Mouse (Mus musculus) testis, adult 2 months (tissue): ENCODE results near the gene Sptlc2. TPM values are rescaled to one million over a fixed set of nuclear protein-coding genes. Genes with fewer than 3 reads are reported as not detected.

Experiments
- H3K27ac ChIP-seq: fragments of 200-500 bp; 2 replicates; pipeline ENCODE4 v1.5.1; 2012; ENCODE audit warnings: low read depth, low read length; ENCODE audit not compliant: control insufficient read depth, insufficient read depth
- H3K27me3 ChIP-seq: fragments of 200-500 bp; 2 replicates; pipeline ENCODE4 v1.6.1; 2012; ENCODE audit warnings: mild to moderate bottlenecking, low read length, moderate library complexity; ENCODE audit not compliant: control insufficient read depth, insufficient read depth
- H3K36me3 ChIP-seq: fragments of 200-500 bp; 2 replicates; pipeline ENCODE4 v1.6.1; 2012; ENCODE audit warnings: mild to moderate bottlenecking, low read length; ENCODE audit not compliant: control insufficient read depth, insufficient read depth
- H3K4me1 ChIP-seq: fragments of 200-500 bp; 2 replicates; pipeline ENCODE4 v1.6.1; 2012; ENCODE audit warnings: low read length; ENCODE audit not compliant: control insufficient read depth, insufficient read depth
- H3K4me3 ChIP-seq: fragments of 200-500 bp; 2 replicates; pipeline ENCODE4 v1.5.1; 2012; ENCODE audit warnings: low read depth, mild to moderate bottlenecking, low read length, moderate library complexity, mixed read lengths; ENCODE audit not compliant: control insufficient read depth
- CTCF ChIP-seq: fragments of 200-500 bp; IDR thresholded peaks from 2 replicates; pipeline ENCODE4 v1.5.1; 2012; ENCODE audit warnings: low read depth, mild to moderate bottlenecking, inconsistent platforms, low read length, moderate library complexity; ENCODE audit not compliant: control insufficient read depth, insufficient read depth, insufficient replicate concordance
- POLR2A ChIP-seq: fragments of 200-500 bp; IDR thresholded peaks from 2 replicates; pipeline ENCODE4 v1.6.1; 2012; ENCODE audit warnings: low read depth, mild to moderate bottlenecking, inconsistent platforms, low read length, moderate library complexity; ENCODE audit not compliant: control insufficient read depth
- polyA plus RNA-seq: library from polyadenylated mRNA; depleted of rRNA; stranded (reverse); fragments of >200 nt; gene quantifications from 2 replicates; pipeline ENCODE4 v1.2.3, GENCODE M21; 2012

The Sptlc2 gene
- polyA plus RNA-seq, 1 experiment = 9.4 TPM

DNA sequence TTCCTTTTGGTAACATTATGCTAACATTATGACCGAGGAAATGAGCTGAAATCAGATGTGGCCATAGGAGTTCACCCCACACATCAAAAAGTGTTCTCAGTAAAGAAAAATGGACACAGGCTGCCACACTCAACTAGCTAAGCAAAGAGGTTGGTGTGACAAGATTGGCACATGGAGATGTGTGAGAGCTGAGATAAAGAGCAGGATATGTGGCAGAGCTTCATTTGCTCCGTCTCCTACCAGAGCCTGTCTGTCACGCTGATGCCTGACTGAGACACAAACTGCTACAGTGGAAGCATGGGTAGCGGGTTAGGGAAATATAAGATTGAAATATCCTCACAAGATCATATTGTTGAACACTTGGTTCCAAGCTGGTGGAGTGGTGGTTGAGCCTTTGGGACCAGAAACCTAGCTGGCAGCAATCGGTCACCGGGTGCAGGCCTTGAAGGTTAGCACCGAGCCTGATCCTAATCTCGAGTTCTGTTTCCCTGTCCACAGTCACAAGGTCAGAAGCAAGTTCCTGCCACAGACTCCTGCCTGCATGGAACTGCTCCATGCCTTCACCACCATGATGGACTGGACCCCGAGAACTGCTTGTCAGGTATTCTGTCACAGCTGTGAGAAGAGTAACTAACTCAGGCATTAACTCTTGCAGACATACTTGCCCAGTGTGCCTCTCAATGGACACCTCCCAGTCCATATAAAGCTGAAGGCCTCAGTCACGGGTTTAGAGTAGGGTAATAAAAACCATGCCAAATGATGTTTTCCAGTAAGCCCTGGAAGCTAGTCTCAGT, 7.4 kb downstream of the Sptlc2 start:
- H3K36me3 ChIP-seq = no peaks in the 10 kb centered on the region
- TF ChIP-seq CTCF (no peak), POLR2A (no peak)
- no peaks in the 10 kb centered on the region for H3K4me1 ChIP-seq
- no peak overlapping the region for H3K4me3 ChIP-seq
- H3K27me3 ChIP-seq = no peaks in the 10 kb centered on the region
- H3K27ac ChIP-seq = no peak overlapping the region; the same call in none of the 2 replicates

DNA sequence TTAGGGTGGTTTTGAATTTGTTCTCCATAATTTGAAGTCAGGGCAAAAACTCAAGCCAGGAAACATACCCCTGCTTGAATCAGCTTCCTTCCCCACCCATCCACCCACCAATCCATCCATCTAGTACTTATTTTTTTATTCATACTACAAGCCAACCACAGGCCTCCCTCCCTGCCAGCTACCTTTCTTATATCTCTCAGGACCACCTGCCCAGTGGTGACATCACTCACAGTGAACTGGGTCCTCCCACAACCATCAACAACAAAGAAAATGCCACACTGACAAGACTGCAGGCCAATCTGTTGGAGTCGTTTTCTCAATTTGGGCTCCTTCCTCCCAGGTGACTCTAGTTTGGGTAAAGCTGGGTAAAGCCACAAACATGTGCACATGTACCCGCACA, 8.7 kb downstream of the Sptlc2 start:
- no peak overlapping the region for H3K4me3 ChIP-seq

DNA sequence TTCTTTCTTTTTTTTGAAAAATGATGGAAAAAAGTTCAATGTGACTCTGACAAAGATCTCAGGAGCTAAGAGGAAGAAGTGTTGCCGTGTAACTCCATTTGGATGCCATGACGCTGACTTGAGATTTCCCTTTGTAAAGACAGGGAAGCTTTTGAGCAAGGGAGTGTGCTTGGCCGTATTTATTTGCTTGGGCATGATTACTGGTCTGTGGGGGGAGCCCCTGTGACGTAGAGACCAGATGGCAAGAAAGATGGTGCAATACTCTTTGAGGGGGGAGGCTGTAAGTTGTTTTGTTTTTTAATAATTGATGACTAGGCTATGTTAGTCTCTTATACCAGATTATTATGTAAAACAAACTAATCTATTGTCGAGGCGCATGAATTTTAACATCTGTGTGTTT, 14.0 kb downstream of the Sptlc2 start:
- Histone ChIP-seq H3K36me3 (no peaks in the 10 kb centered on the region), H3K27me3 (no peaks in the 10 kb centered on the region), H3K4me3 (no peak overlapping the region), H3K27ac (no peak overlapping the region), H3K4me1 (no peaks in the 10 kb centered on the region)
- TF ChIP-seq POLR2A = no peak
- TF ChIP-seq CTCF = no peak

More for the DNA sequence above, 8.7 kb downstream of the Sptlc2 start:
- H3K36me3 ChIP-seq = no peaks in the 10 kb centered on the region
- no peak overlapping the region for H3K27ac ChIP-seq
- H3K4me1 ChIP-seq = no peaks in the 10 kb centered on the region
- H3K27me3 ChIP-seq = no peaks in the 10 kb centered on the region
- TF ChIP-seq POLR2A (no peak), CTCF (no peak)

DNA sequence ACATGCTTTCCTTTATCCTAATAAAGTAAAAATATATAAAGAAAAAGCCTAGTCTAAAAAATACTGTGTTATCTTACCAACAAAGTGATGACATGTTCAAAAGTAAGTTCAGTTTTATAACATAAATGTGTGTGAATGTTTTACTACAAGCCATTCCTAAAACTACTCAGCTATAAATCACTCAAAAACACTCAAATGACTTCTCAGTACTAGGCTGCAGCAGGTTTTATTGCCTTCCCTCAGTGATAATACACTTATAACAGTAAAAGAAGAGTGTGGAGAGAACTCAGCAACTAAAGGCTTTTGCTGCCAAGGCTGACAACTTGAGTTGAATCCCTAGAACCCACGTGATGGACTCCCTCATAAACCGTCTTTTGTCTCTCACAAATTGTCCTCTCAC, 18.8 kb downstream of the Sptlc2 start:
- no peak for TF ChIP-seq POLR2A
- TF ChIP-seq CTCF = no peak
- H3K27ac ChIP-seq = no peak overlapping the region
- H3K4me1 ChIP-seq = no peaks in the 10 kb centered on the region
- H3K36me3 ChIP-seq = no peaks in the 10 kb centered on the region
- H3K4me3 ChIP-seq = no peak overlapping the region
- no peaks in the 10 kb centered on the region for H3K27me3 ChIP-seq

DNA sequence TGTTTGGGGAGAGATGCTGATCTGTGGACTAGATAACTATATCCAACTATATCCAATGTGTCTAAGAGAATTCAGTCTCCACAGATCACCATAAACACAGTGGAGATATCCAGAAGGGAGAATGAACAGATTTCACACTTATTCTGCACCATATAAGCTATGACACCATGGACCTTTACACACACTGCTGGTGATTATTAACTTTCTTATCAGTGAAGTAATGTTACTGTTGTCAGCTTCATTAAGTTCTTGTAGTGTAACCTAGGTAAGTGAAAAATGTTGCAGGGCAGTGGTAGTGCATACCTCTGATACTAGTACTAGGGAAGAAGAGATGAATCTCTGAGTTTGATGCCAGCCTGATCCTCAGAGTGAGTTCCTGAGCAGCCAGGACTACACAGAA, 20.1 kb downstream of the Sptlc2 start:
- Histone ChIP-seq H3K4me3 (no peak overlapping the region), H3K27ac (no peak overlapping the region), H3K4me1 (no peaks in the 10 kb centered on the region), H3K36me3 (no peaks in the 10 kb centered on the region), H3K27me3 (no peaks in the 10 kb centered on the region)
- no peak for TF ChIP-seq POLR2A
- TF ChIP-seq CTCF = no peak

DNA sequence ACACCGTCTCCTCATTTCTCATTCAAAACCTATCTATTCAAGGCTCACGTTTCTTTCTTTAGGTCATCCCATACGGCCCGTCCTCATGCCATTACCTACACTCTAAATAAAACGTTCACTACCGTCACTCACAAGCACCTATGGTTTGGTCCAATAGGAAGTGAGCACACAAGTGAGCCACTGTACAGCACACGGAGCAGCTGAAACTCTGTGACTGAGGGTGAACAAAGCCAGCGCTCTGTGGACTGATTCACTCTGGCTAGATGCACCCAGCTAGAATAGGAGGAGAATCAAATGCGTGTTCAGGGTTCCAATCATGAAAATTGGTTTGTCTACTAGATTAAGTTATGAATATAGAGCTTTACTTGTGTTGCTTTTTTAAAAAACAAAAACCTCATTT, 22.5 kb downstream of the Sptlc2 start:
- Histone ChIP-seq H3K27ac (no peak overlapping the region), H3K27me3 (no peaks in the 10 kb centered on the region), H3K4me1 (no peaks in the 10 kb centered on the region), H3K36me3 (no peaks in the 10 kb centered on the region), H3K4me3 (no peak overlapping the region)
- TF ChIP-seq CTCF (no peak), POLR2A (no peak)

DNA sequence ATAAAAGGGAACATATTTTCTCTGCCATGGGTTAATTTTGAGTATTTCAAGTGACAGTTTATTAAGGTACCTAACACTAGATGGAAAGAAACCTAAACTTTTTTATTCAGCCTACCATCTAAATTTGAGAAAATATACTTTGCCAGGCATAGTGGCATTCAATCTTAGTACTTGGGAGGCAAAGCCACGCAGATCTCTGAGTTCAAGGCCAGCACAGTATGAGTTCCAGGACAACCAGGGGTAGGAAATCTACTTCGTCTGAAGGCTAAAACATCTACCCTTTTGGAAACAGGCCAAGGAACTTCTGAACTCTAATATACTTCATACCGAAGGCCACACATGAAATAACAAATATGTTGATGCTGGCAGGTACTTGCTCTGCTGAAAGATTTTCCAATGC, 26.0 kb downstream of the Sptlc2 start:
- no peak overlapping the region for H3K4me3 ChIP-seq
- TF ChIP-seq POLR2A = no peak
- no peak overlapping the region for H3K27ac ChIP-seq
- H3K4me1 ChIP-seq = no peaks in the 10 kb centered on the region
- no peaks in the 10 kb centered on the region for H3K36me3 ChIP-seq
- H3K27me3 ChIP-seq = no peaks in the 10 kb centered on the region
